9 mouse cellular contexts compared by ENCODE assay signal in the genomic region with DNA sequence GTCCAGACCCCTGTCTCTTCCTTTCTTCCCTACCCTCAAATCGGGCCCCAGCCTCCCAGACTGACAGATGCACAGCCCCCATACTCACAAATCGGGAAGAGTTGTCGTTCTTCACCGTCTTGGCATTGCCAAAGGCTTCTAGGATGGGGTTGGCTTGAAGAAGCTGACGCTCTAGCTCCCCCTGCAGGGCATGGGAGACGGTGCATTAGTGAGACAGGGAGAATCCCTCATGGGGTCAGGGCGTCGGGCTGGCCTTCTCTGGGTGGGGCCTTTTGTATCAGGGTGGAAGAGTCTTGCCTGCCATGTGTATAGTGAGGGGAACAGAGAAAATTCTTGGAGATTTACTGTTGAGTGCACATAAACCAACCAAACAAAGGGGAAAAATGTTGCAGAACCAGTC. TPM values are rescaled to one million over a fixed set of nuclear protein-coding genes. Genes with fewer than 3 reads are reported as not detected.
DNase-seq lines count a peak whose midpoint lies in the region; ATAC-seq and TF ChIP-seq lines count a peak whose summit lies in the region.
"Had no signal": no experiment of that assay in that cellular context is flagged by ENCODE, and none has a peak within 500 bp of the region (broad histone marks: within the 10 kb centered on the region; RNA-seq: fewer than 3 reads in every experiment).

No protein-coding gene starts in this region.

- H3K27me3 ChIP-seq in intestine, embryonic 14.5 days (replicated peaks; ENCODE audit: control insufficient read depth, insufficient read depth, low read length) = no peaks in the 10 kb centered on the region
- H3K27me3 ChIP-seq in intestine, embryonic 16.5 days (replicated peaks; ENCODE audit: control insufficient read depth, insufficient read depth, low read length) = no peaks in the 10 kb centered on the region
- peaks cover 14% of the 10 kb centered on the region for H3K27me3 ChIP-seq in C2C12 (ENCODE audit: control insufficient read depth, insufficient read depth, insufficient read length)

- 17% methylated on average over 8 of the region's 8 CpGs for WGBS in intestine, embryonic 14.5 days
- WGBS in intestine, embryonic 16.5 days = 15% methylated on average over 8 of the region's 8 CpGs

- H3K79me3 ChIP-seq in C2C12 (ENCODE audit: low read depth) = no peaks in the 10 kb centered on the region

- H3K27ac ChIP-seq in intestine, embryonic 14.5 days (ENCODE audit: low read depth) = no peak overlapping the region
- H3K27ac ChIP-seq in intestine, embryonic 16.5 days (ENCODE audit: low read length) = no peak overlapping the region
- H3K27ac ChIP-seq: midbrain, embryonic 12.5 days had no signal

- no peak overlapping the region for H3ac ChIP-seq in C2C12 (ENCODE audit: control insufficient read depth, insufficient read length, low read depth)

- H3K4me1 ChIP-seq in intestine, embryonic 14.5 days (replicated peaks; ENCODE audit: control insufficient read depth, insufficient read depth, low read length) = no peaks in the 10 kb centered on the region
- no peaks in the 10 kb centered on the region for H3K4me1 ChIP-seq in intestine, embryonic 16.5 days (ENCODE audit: control insufficient read depth, insufficient read depth, low read length)
- H3K4me1 ChIP-seq: midbrain, embryonic 12.5 days had no signal

- H3K79me2 ChIP-seq in C2C12 (ENCODE audit: control insufficient read depth, insufficient read depth) = no peaks in the 10 kb centered on the region

- no peak for ATAC-seq in intestine, embryonic 14.5 days (replicated peaks; ENCODE audit: low FRiP score, low TSS enrichment, low read depth)
- ATAC-seq in intestine, embryonic 16.5 days = no peak

- DNase-seq in intestine, embryonic 14.5 days (ENCODE audit: low spot score) = peak; percentile 66
- DNase-seq in R1 (ENCODE audit: low read depth, low spot score) = peak; percentile 91
- DNase-seq in cerebellum, postnatal 36 days = peak; percentile 69 to 72
- DNase-seq in kidney, adult 9 months = peak; percentile 68
- DNase-seq in natural killer cell, adult 2 months (ENCODE audit: low spot score in 2 of 2) = peak; percentile 59 to 72
- DNase-seq in urinary bladder, postnatal 25 days (ENCODE audit: low spot score) = peak; percentile 49

- no peak overlapping the region for H3K4me3 ChIP-seq in intestine, embryonic 14.5 days (ENCODE audit: low read depth, low read length)
- no peak overlapping the region for H3K4me3 ChIP-seq in intestine, embryonic 16.5 days (ENCODE audit: low read length)
- H3K4me3 ChIP-seq in C2C12 (ENCODE audit: insufficient read depth, poor library complexity, severe bottlenecking) = no peak overlapping the region
- H3K4me3 ChIP-seq: midbrain, embryonic 12.5 days had no signal

- peak; percentile 38 for TF ChIP-seq CTCF in C2C12 (IDR thresholded peaks at IDR 0.05; ENCODE audit: control insufficient read depth, insufficient read depth, insufficient read length)

- H3K9ac ChIP-seq in intestine, embryonic 14.5 days (ENCODE audit: low read length) = no peak overlapping the region
- no peak overlapping the region for H3K9ac ChIP-seq in intestine, embryonic 16.5 days (ENCODE audit: low read depth, low read length)
- H3K9ac ChIP-seq: midbrain, embryonic 12.5 days had no signal

- H3K9me3 ChIP-seq in intestine, embryonic 14.5 days (ENCODE audit: control insufficient read depth, low read length) = no peaks in the 10 kb centered on the region
- no peaks in the 10 kb centered on the region for H3K9me3 ChIP-seq in intestine, embryonic 16.5 days (ENCODE audit: control insufficient read depth, low read length)
- H3K9me3 ChIP-seq: midbrain, embryonic 12.5 days had no signal

- no peak overlapping the region for H3K4me2 ChIP-seq in intestine, embryonic 14.5 days (ENCODE audit: low read length)
- no peak overlapping the region for H3K4me2 ChIP-seq in intestine, embryonic 16.5 days (ENCODE audit: low read depth, low read length)
- H3K4me2 ChIP-seq: midbrain, embryonic 12.5 days had no signal

- H3K36me3 ChIP-seq in intestine, embryonic 14.5 days (ENCODE audit: control insufficient read depth, insufficient read depth, low read length) = no peaks in the 10 kb centered on the region
- no peaks in the 10 kb centered on the region for H3K36me3 ChIP-seq in intestine, embryonic 16.5 days (ENCODE audit: control insufficient read depth, insufficient read depth, low read length)
- H3K36me3 ChIP-seq in C2C12 (ENCODE audit: control insufficient read depth, insufficient read depth) = no peaks in the 10 kb centered on the region
- H3K36me3 ChIP-seq: midbrain, embryonic 12.5 days had no signal

TF ChIP-seq in C2C12, 6 proteins besides CTCF, POLR2A, EP300 and RAD21:
- no peak for TF ChIP-seq FOSL1 (IDR thresholded peaks at IDR 0.05; ENCODE audit: insufficient read depth, low read length, poor library complexity, severe bottlenecking)
- TF ChIP-seq MYOG (IDR thresholded peaks at IDR 0.05; ENCODE audit: control insufficient read depth, extremely low read depth, insufficient read length) = no peak
- no peak for TF ChIP-seq MYOD1 (IDR thresholded peaks at IDR 0.05; ENCODE audit: control insufficient read depth, insufficient read length, low read depth)
- TF ChIP-seq MAX (IDR thresholded peaks at IDR 0.05) = no peak
- no peak for TF ChIP-seq CEBPB (IDR thresholded peaks at IDR 0.05; ENCODE audit: low read depth)
- no peak for TF ChIP-seq USF1 (IDR thresholded peaks at IDR 0.05; ENCODE audit: low read depth)

RNA-seq across cellular contexts. Expression of a gene that starts 15.1 kb away (rescaled TPM):
- 26.7 and 33.4 TPM in 2 replicates for polyA plus RNA-seq in intestine, embryonic 14.5 days (2014; fragmentation: Nextera tagmentation; extraction: Ambion mirVana)
- polyA plus RNA-seq in intestine, embryonic 16.5 days (2015; fragmentation: Nextera tagmentation; extraction: Ambion mirVana) = 70.3 and 81.3 TPM in 2 replicates
- polyA plus RNA-seq in C2C12 (2012; fragmentation: generic; extraction: Trizol) = 0.01 TPM

RNA-seq across cellular contexts. Expression of a gene that starts 53.0 kb away (rescaled TPM):
- not detected in 2 replicates for polyA plus RNA-seq in intestine, embryonic 14.5 days (2014; fragmentation: Nextera tagmentation; extraction: Ambion mirVana)
- not detected in 2 replicates for polyA plus RNA-seq in intestine, embryonic 16.5 days (2015; fragmentation: Nextera tagmentation; extraction: Ambion mirVana)
- not detected for polyA plus RNA-seq in C2C12 (2012; fragmentation: generic; extraction: Trizol)
- polyA plus RNA-seq: midbrain, embryonic 12.5 days had no signal

Comparison
In these comparisons a context has a peak if more than half of its experiments do, and no peak if none do; other contexts are left out.
1. RNA of a gene that starts 15.1 kb away (polyA plus RNA-seq): 70.3 to 81.3 TPM in intestine, embryonic 16.5 days and 26.7 to 33.4 TPM in intestine, embryonic 14.5 days; 0.01 TPM in C2C12 (single experiment); every median in the first group is over 10 times any median in the second.
2. Peak in every context shown above with its lines, with median percentiles within 50 percentile points of each other: DNase-seq.